Mouse (Mus musculus): ENCODE measurements at regions not wholly inside any gene's neighbourhood (a gene's known extent, or its start where the extent isn't known, plus 50 kb on each side); places are given as distances from the start of the nearest gene placed in this dataset.

GRCm38 (mm10) chr7:117108391-117108790, 272.4 kb upstream of the Xylt1 start:
- DNase-seq (ENCODE audit: low spot score): no peak

- no peak for DNase-seq (ENCODE audit: low spot score)
Measured at GRCm38 (mm10) chr7:117127728-117128127, 253.1 kb upstream of the Xylt1 start.

- DNase-seq (ENCODE audit: low spot score): no peak
Measured at GRCm38 (mm10) chr7:117134869-117135268, 245.9 kb upstream of the Xylt1 start.

- DNase-seq (ENCODE audit: low spot score): no peak
Measured at GRCm38 (mm10) chr7:117138681-117139080, 242.1 kb upstream of the Xylt1 start.

- DNase-seq (ENCODE audit: low spot score): no peak
Measured at GRCm38 (mm10) chr7:117139245-117139970, 241.4 kb upstream of the Xylt1 start.

- DNase-seq (ENCODE audit: low spot score): no peak
Measured at GRCm38 (mm10) chr7:117139971-117140247, 240.9 kb upstream of the Xylt1 start.

- DNase-seq (ENCODE audit: low spot score): no peak
Measured at GRCm38 (mm10) chr7:117146809-117147208, 234.0 kb upstream of the Xylt1 start.

- DNase-seq (ENCODE audit: low spot score): no peak
Measured at GRCm38 (mm10) chr7:117150355-117150754, 230.4 kb upstream of the Xylt1 start.

- DNase-seq (ENCODE audit: low spot score): no peak
Measured at GRCm38 (mm10) chr7:117153826-117154550, 226.8 kb upstream of the Xylt1 start.

- no peak for DNase-seq (ENCODE audit: low spot score)
Measured at GRCm38 (mm10) chr7:117161193-117161908, 219.4 kb upstream of the Xylt1 start.

- DNase-seq (ENCODE audit: low spot score): no peak
Measured at GRCm38 (mm10) chr7:117174811-117175422, 205.9 kb upstream of the Xylt1 start.

- no peak for DNase-seq (ENCODE audit: low spot score)
Measured at GRCm38 (mm10) chr7:117184011-117184410, 196.8 kb upstream of the Xylt1 start.

GRCm38 (mm10) chr7:117185891-117186290, 194.9 kb upstream of the Xylt1 start:
- no peak for DNase-seq (ENCODE audit: low spot score)

GRCm38 (mm10) chr7:117196611-117197010, 184.2 kb upstream of the Xylt1 start:
- DNase-seq (ENCODE audit: low spot score): no peak

- no peak for DNase-seq (ENCODE audit: low spot score)
Measured at GRCm38 (mm10) chr7:117226294-117226693, 154.5 kb upstream of the Xylt1 start.

GRCm38 (mm10) chr7:117229619-117230018, 151.2 kb upstream of the Xylt1 start:
- no peak for DNase-seq (ENCODE audit: low spot score)

GRCm38 (mm10) chr7:117256819-117257218, 124.0 kb upstream of the Xylt1 start:
- DNase-seq (ENCODE audit: low spot score): no peak

- DNase-seq (ENCODE audit: low spot score): no peak
Measured at GRCm38 (mm10) chr7:117258557-117258956, 122.2 kb upstream of the Xylt1 start.

- no peak for DNase-seq (ENCODE audit: low spot score)
Measured at GRCm38 (mm10) chr7:117259151-117259550, 121.6 kb upstream of the Xylt1 start.

- no peak for DNase-seq (ENCODE audit: low spot score)
Measured at GRCm38 (mm10) chr7:117259674-117260294, 121.0 kb upstream of the Xylt1 start.

GRCm38 (mm10) chr7:117260596-117260995, 120.2 kb upstream of the Xylt1 start:
- no peak for DNase-seq (ENCODE audit: low spot score)

GRCm38 (mm10) chr7:117263126-117263525, 117.7 kb upstream of the Xylt1 start:
- no peak for DNase-seq (ENCODE audit: low spot score)
